Mouse (Mus musculus): ENCODE results near the gene Taf6. TPM values are rescaled to one million over a fixed set of nuclear protein-coding genes. Genes with fewer than 3 reads are reported as not detected.
A peak's percentile ranks its signal among the peaks of the same experiment; 100 is the strongest.

Gene Taf6
- polyA plus RNA-seq, 1 experiment from 2014 or later, result 73.9 TPM

- peak within 1 kb of the TSS; percentile 92 for H3K4me2 ChIP-seq
- peaks cover 60% of the 10 kb centered on the region for H3K36me3 ChIP-seq
- peak within 1 kb of the TSS; percentile 81 for H3K4me3 ChIP-seq
- ATAC-seq (ENCODE audit: insufficient number of reproducible peaks, low FRiP score), result peak; percentile 94
- no peaks in the 10 kb centered on the region for H3K27me3 ChIP-seq (replicated peaks)
- peak within 1 kb of the TSS; percentile 97 for H3K27ac ChIP-seq (ENCODE audit: poor library complexity, severe bottlenecking)
- no peaks in the 10 kb centered on the region for H3K9me3 ChIP-seq (replicated peaks)
- H3K4me1 ChIP-seq (replicated peaks), result peaks cover 17% of the 10 kb centered on the region
- WGBS, result under 1% methylated on average over 54 of the region's 54 CpGs
- H3K9ac ChIP-seq, result peak within 1 kb of the TSS; percentile 86
Observed at GRCm38 (mm10) chr5:138171695-138172491, 15.4 kb downstream of the Taf6 start, which contains the start of the genes Ap4m1 and Mcm7. TSS of gene Ap4m1 (plus strand) at chr5:138172002. TSS of gene Mcm7 (minus strand) at chr5:138172422.

- Histone ChIP-seq H3K27me3 (replicated peaks) (no peaks in the 10 kb centered on the region), H3K36me3 (peaks cover 61% of the 10 kb centered on the region), H3K27ac (ENCODE audit: poor library complexity, severe bottlenecking) (peak overlapping the region; percentile 97), H3K4me1 (replicated peaks) (peaks cover 17% of the 10 kb centered on the region), H3K9me3 (replicated peaks) (no peaks in the 10 kb centered on the region), H3K4me3 (peak overlapping the region; percentile 81), H3K4me2 (peak overlapping the region; percentile 92), H3K9ac (peak overlapping the region; percentile 86)
- peak; percentile 91 for ATAC-seq (ENCODE audit: insufficient number of reproducible peaks, low FRiP score)
- WGBS, result under 1% methylated on average over 47 of the region's 47 CpGs
Observed at GRCm38 (mm10) chr5:138170936-138171561, 16.2 kb downstream of the Taf6 start.

GRCm38 (mm10) chr5:138165594-138165993, 21.7 kb downstream of the Taf6 start:
- Histone ChIP-seq H3K9me3 (replicated peaks) (no peaks in the 10 kb centered on the region), H3K27ac (ENCODE audit: poor library complexity, severe bottlenecking) (no peak overlapping the region), H3K4me3 (no peak overlapping the region), H3K9ac (no peak overlapping the region), H3K4me1 (replicated peaks) (peaks cover 16% of the 10 kb centered on the region), H3K4me2 (no peak overlapping the region), H3K27me3 (replicated peaks) (no peaks in the 10 kb centered on the region), H3K36me3 (peaks cover 74% of the 10 kb centered on the region)
- ATAC-seq (ENCODE audit: insufficient number of reproducible peaks, low FRiP score), result no peak
- 78% methylated on average over 8 of the region's 8 CpGs for WGBS

GRCm38 (mm10) chr5:138163610-138164009, 23.6 kb downstream of the Taf6 start:
- Histone ChIP-seq H3K27ac (ENCODE audit: poor library complexity, severe bottlenecking) (no peak overlapping the region), H3K4me1 (replicated peaks) (peaks cover 9% of the 10 kb centered on the region), H3K4me2 (no peak overlapping the region), H3K36me3 (peaks cover 60% of the 10 kb centered on the region), H3K9ac (no peak overlapping the region), H3K9me3 (replicated peaks) (no peaks in the 10 kb centered on the region), H3K27me3 (replicated peaks) (no peaks in the 10 kb centered on the region), H3K4me3 (no peak overlapping the region)
- no peak for ATAC-seq (ENCODE audit: insufficient number of reproducible peaks, low FRiP score)
- 79% methylated on average over 10 of the region's 10 CpGs for WGBS

- no peak for ATAC-seq (ENCODE audit: insufficient number of reproducible peaks, low FRiP score)
- no peak overlapping the region for H3K27ac ChIP-seq (ENCODE audit: poor library complexity, severe bottlenecking)
- H3K9ac ChIP-seq, result no peak overlapping the region
- H3K4me1 ChIP-seq (replicated peaks), result peaks cover 9% of the 10 kb centered on the region
- peaks cover 55% of the 10 kb centered on the region for H3K36me3 ChIP-seq
- no peaks in the 10 kb centered on the region for H3K9me3 ChIP-seq (replicated peaks)
- H3K27me3 ChIP-seq (replicated peaks), result no peaks in the 10 kb centered on the region
- no peak overlapping the region for H3K4me3 ChIP-seq
- 70% methylated on average over 6 of the region's 6 CpGs for WGBS
- no peak overlapping the region for H3K4me2 ChIP-seq
Observed at GRCm38 (mm10) chr5:138163046-138163445, 24.2 kb downstream of the Taf6 start.

- under 1% methylated on average over 42 of the region's 42 CpGs for WGBS
- Histone ChIP-seq H3K36me3 (peaks cover 35% of the 10 kb centered on the region), H3K9me3 (replicated peaks) (no peaks in the 10 kb centered on the region), H3K4me3 (peak within 1 kb of the TSS; percentile 90), H3K4me1 (replicated peaks) (peaks cover 9% of the 10 kb centered on the region), H3K9ac (peak within 1 kb of the TSS; percentile 92), H3K27me3 (replicated peaks) (no peaks in the 10 kb centered on the region), H3K27ac (ENCODE audit: poor library complexity, severe bottlenecking) (peak within 1 kb of the TSS; percentile 69), H3K4me2 (peak within 1 kb of the TSS; percentile 80)
- peak; percentile 95 for ATAC-seq (ENCODE audit: insufficient number of reproducible peaks, low FRiP score)
Observed at GRCm38 (mm10) chr5:138160842-138161665, 26.2 kb downstream of the Taf6 start, which contains the start of gene Cops6. TSS of gene Cops6 (plus strand) at chr5:138161071.

GRCm38 (mm10) chr5:138160224-138160762, 27.0 kb downstream of the Taf6 start:
- 0 out of 2 replicates have a peak overlapping the region, but pooled peaks have one; percentile 92 for H3K9ac ChIP-seq

GRCm38 (mm10) chr5:138155443-138155976, 31.7 kb downstream of the Taf6 start, which contains the start of gene Zfp113:
TSS of gene Zfp113 (minus strand) at chr5:138155744.
- Histone ChIP-seq H3K27me3 (replicated peaks) (no peaks in the 10 kb centered on the region), H3K9me3 (replicated peaks) (no peaks in the 10 kb centered on the region), H3K4me2 (peak within 1 kb of the TSS; percentile 74), H3K36me3 (peaks cover 25% of the 10 kb centered on the region), H3K4me3 (peak within 1 kb of the TSS; percentile 76), H3K9ac (peak within 1 kb of the TSS; percentile 91), H3K4me1 (replicated peaks) (peaks cover 8% of the 10 kb centered on the region; the same call in 1 of the 2 replicates), H3K27ac (ENCODE audit: poor library complexity, severe bottlenecking) (peak within 1 kb of the TSS; percentile 80)
- ATAC-seq (ENCODE audit: insufficient number of reproducible peaks, low FRiP score), result peak; percentile 96
- under 1% methylated on average over 31 of the region's 31 CpGs for WGBS

More at GRCm38 (mm10) chr5:138160224-138160762, 27.0 kb downstream of the Taf6 start:
- no peaks in the 10 kb centered on the region for H3K27me3 ChIP-seq (replicated peaks)
- peaks cover 9% of the 10 kb centered on the region for H3K4me1 ChIP-seq (replicated peaks)
- no peaks in the 10 kb centered on the region for H3K9me3 ChIP-seq (replicated peaks)
- peaks cover 28% of the 10 kb centered on the region for H3K36me3 ChIP-seq
- ATAC-seq (ENCODE audit: insufficient number of reproducible peaks, low FRiP score), result no peak
- peak overlapping the region; percentile 90 for H3K4me3 ChIP-seq
- H3K27ac ChIP-seq (ENCODE audit: poor library complexity, severe bottlenecking), result 0 out of 2 replicates have a peak overlapping the region, but pooled peaks have one; percentile 69
- peak overlapping the region; percentile 80 for H3K4me2 ChIP-seq
- 62% methylated on average over 7 of the region's 7 CpGs for WGBS

GRCm38 (mm10) chr5:138154390-138154789, 32.9 kb downstream of the Taf6 start:
- Histone ChIP-seq H3K9ac (no peak overlapping the region), H3K4me2 (peak overlapping the region; percentile 74), H3K4me3 (peak overlapping the region; percentile 76), H3K36me3 (peaks cover 29% of the 10 kb centered on the region), H3K27ac (ENCODE audit: poor library complexity, severe bottlenecking) (no peak overlapping the region), H3K4me1 (replicated peaks) (peaks cover 8% of the 10 kb centered on the region; the same call in 1 of the 2 replicates), H3K27me3 (replicated peaks) (no peaks in the 10 kb centered on the region), H3K9me3 (replicated peaks) (no peaks in the 10 kb centered on the region)
- 72% methylated on average over 3 of the region's 3 CpGs for WGBS
- ATAC-seq (ENCODE audit: insufficient number of reproducible peaks, low FRiP score), result no peak

- Histone ChIP-seq H3K4me2 (no peak overlapping the region), H3K4me3 (no peak overlapping the region)
- 61% methylated on average over 4 of the region's 4 CpGs for WGBS
Observed at GRCm38 (mm10) chr5:138138585-138138984, 48.7 kb downstream of the Taf6 start.

More at GRCm38 (mm10) chr5:138138585-138138984, 48.7 kb downstream of the Taf6 start:
- no peak for ATAC-seq (ENCODE audit: insufficient number of reproducible peaks, low FRiP score)
- Histone ChIP-seq H3K27me3 (replicated peaks) (no peaks in the 10 kb centered on the region), H3K4me1 (replicated peaks) (0 out of 2 replicates have a peak, but pooled peaks cover 11% of the 10 kb centered on the region), H3K27ac (ENCODE audit: poor library complexity, severe bottlenecking) (no peak overlapping the region), H3K9ac (no peak overlapping the region), H3K9me3 (replicated peaks) (no peaks in the 10 kb centered on the region), H3K36me3 (peaks cover 31% of the 10 kb centered on the region)

All from heart, embryonic 12.5 days (tissue).